ENCODE assay signal across 9 mouse cellular contexts in genomic region chr17:47596839-47597164, GRCm38 (mm10). TPM values are rescaled to one million over a fixed set of nuclear protein-coding genes. Genes with fewer than 3 reads are reported as not detected.
DNase-seq lines count a peak whose midpoint lies in the region; ATAC-seq and TF ChIP-seq lines count a peak whose summit lies in the region.
"Had no signal": no experiment of that assay in that cellular context is flagged by ENCODE, and none has a peak within 500 bp of the region (broad histone marks: within the 10 kb centered on the region; RNA-seq: fewer than 3 reads in every experiment).

No protein-coding gene starts in this region.

- H3K4me3 ChIP-seq in lung, postnatal 0 days (ENCODE audit: low read depth, low read length), result no peak overlapping the region
- H3K4me3 ChIP-seq in embryonic facial prominence, embryonic 15.5 days (replicated peaks), result peak overlapping the region; percentile 88
- H3K4me3 ChIP-seq in intestine, embryonic 16.5 days (ENCODE audit: low read length), result peak overlapping the region; percentile 95
- no peak overlapping the region for H3K4me3 ChIP-seq in neural tube, embryonic 12.5 days

- 0 out of 2 replicates have a peak, but pooled peaks cover 6% of the 10 kb centered on the region for H3K36me3 ChIP-seq in lung, postnatal 0 days (ENCODE audit: insufficient read depth, low read length)
- peaks cover 44% of the 10 kb centered on the region for H3K36me3 ChIP-seq in embryonic facial prominence, embryonic 15.5 days
- H3K36me3 ChIP-seq in intestine, embryonic 16.5 days (ENCODE audit: control insufficient read depth, insufficient read depth, low read length), result peaks cover 24% of the 10 kb centered on the region
- peaks cover 36% of the 10 kb centered on the region for H3K36me3 ChIP-seq in neural tube, embryonic 12.5 days

- H3K27me3 ChIP-seq in lung, postnatal 0 days (replicated peaks; ENCODE audit: insufficient read depth, low read length), result no peaks in the 10 kb centered on the region
- H3K27me3 ChIP-seq in embryonic facial prominence, embryonic 15.5 days, result no peaks in the 10 kb centered on the region
- H3K27me3 ChIP-seq in intestine, embryonic 16.5 days (replicated peaks; ENCODE audit: control insufficient read depth, insufficient read depth, low read length), result no peaks in the 10 kb centered on the region
- H3K27me3 ChIP-seq in neural tube, embryonic 12.5 days (replicated peaks), result no peaks in the 10 kb centered on the region

- DNase-seq in lung, postnatal 0 days (ENCODE audit: low spot score), result no peak
- no peak for DNase-seq in lung, adult 18-20 months
- DNase-seq in layer of hippocampus, adult 9-10 months (ENCODE audit: low spot score), result no peak
- DNase-seq in frontal cortex, postnatal 10 days (ENCODE audit: low spot score in 2 of 2), result no peak
- no peak for DNase-seq in layer of hippocampus, adult 9-11 months
- DNase-seq: gastrocnemius, postnatal 25 days had no signal

- H3K27ac ChIP-seq in lung, postnatal 0 days (ENCODE audit: low read length), result peak overlapping the region; percentile 94
- H3K27ac ChIP-seq in embryonic facial prominence, embryonic 15.5 days (replicated peaks), result peak overlapping the region; percentile 99
- peak overlapping the region; percentile 99 for H3K27ac ChIP-seq in intestine, embryonic 16.5 days (ENCODE audit: low read length)
- no peak overlapping the region for H3K27ac ChIP-seq in neural tube, embryonic 12.5 days

- no peak for TF ChIP-seq CTCF in lung, postnatal 0 days (IDR thresholded peaks at IDR 0.05)

- 44% methylated on average over 5 of the region's 5 CpGs for WGBS in lung, postnatal 0 days
- WGBS in embryonic facial prominence, embryonic 15.5 days, result 49% methylated on average over 5 of the region's 5 CpGs
- WGBS in intestine, embryonic 16.5 days, result 33% methylated on average over 5 of the region's 5 CpGs
- WGBS in neural tube, embryonic 12.5 days, result 81% methylated on average over 5 of the region's 5 CpGs

- 0 out of 2 replicates have a peak overlapping the region, but pooled peaks have one; percentile 6 for H3K9ac ChIP-seq in lung, postnatal 0 days (replicated peaks; ENCODE audit: low read depth)
- peak overlapping the region; percentile 54; the same call in 1 of the 2 replicates for H3K9ac ChIP-seq in embryonic facial prominence, embryonic 15.5 days
- peak overlapping the region; percentile 81 for H3K9ac ChIP-seq in intestine, embryonic 16.5 days (ENCODE audit: low read depth, low read length)
- H3K9ac ChIP-seq in neural tube, embryonic 12.5 days, result peak overlapping the region; percentile 75; the same call in 1 of the 2 replicates

- no peak for ATAC-seq in lung, postnatal 0 days
- ATAC-seq in embryonic facial prominence, embryonic 15.5 days (ENCODE audit: insufficient number of reproducible peaks, low FRiP score, low TSS enrichment, low read depth), result no peak
- no peak for ATAC-seq in intestine, embryonic 16.5 days
- ATAC-seq in neural tube, embryonic 12.5 days (ENCODE audit: low FRiP score, low read depth), result no peak

- H3K4me1 ChIP-seq in lung, postnatal 0 days (ENCODE audit: insufficient read depth, low read depth, low read length), result peaks cover 28% of the 10 kb centered on the region
- peaks cover 41% of the 10 kb centered on the region for H3K4me1 ChIP-seq in embryonic facial prominence, embryonic 15.5 days
- H3K4me1 ChIP-seq in intestine, embryonic 16.5 days (ENCODE audit: control insufficient read depth, insufficient read depth, low read length), result peaks cover 34% of the 10 kb centered on the region
- H3K4me1 ChIP-seq in neural tube, embryonic 12.5 days, result peaks cover 38% of the 10 kb centered on the region

- no peaks in the 10 kb centered on the region for H3K9me3 ChIP-seq in lung, postnatal 0 days (ENCODE audit: low read length)
- no peaks in the 10 kb centered on the region for H3K9me3 ChIP-seq in embryonic facial prominence, embryonic 15.5 days (replicated peaks)
- no peaks in the 10 kb centered on the region for H3K9me3 ChIP-seq in intestine, embryonic 16.5 days (ENCODE audit: control insufficient read depth, low read length)
- no peaks in the 10 kb centered on the region for H3K9me3 ChIP-seq in neural tube, embryonic 12.5 days

- TF ChIP-seq EP300 in lung, postnatal 0 days (IDR thresholded peaks at IDR 0.05), result no peak

- H3K4me2 ChIP-seq in lung, postnatal 0 days (replicated peaks; ENCODE audit: low read depth, low read length), result 0 out of 2 replicates have a peak overlapping the region, but pooled peaks have one; percentile 17
- H3K4me2 ChIP-seq in embryonic facial prominence, embryonic 15.5 days (replicated peaks), result peak overlapping the region; percentile 79
- H3K4me2 ChIP-seq in intestine, embryonic 16.5 days (ENCODE audit: low read depth, low read length), result peak overlapping the region; percentile 71
- H3K4me2 ChIP-seq in neural tube, embryonic 12.5 days (replicated peaks), result peak overlapping the region; percentile 91

RNA-seq across cellular contexts. Expression of gene Bysl, which starts 14.5 kb away (rescaled TPM):
- 9.9 and 10.4 TPM in 2 replicates for polyA plus RNA-seq in lung, postnatal 0 days (2015; fragmentation: Nextera tagmentation; extraction: Ambion mirVana)
- polyA plus RNA-seq in embryonic facial prominence, embryonic 15.5 days (2015; fragmentation: Nextera tagmentation; extraction: Ambion mirVana), result 23.9 and 24.6 TPM in 2 replicates
- 17.7 and 22.0 TPM in 2 replicates for polyA plus RNA-seq in intestine, embryonic 16.5 days (2015; fragmentation: Nextera tagmentation; extraction: Ambion mirVana)
- polyA plus RNA-seq in neural tube, embryonic 12.5 days (2016; fragmentation: Nextera tagmentation; extraction: Ambion mirVana), result 32.5 and 35.9 TPM in 2 replicates

RNA-seq across cellular contexts. Expression of gene Med20, which starts 14.6 kb away (rescaled TPM):
- 31.6 and 32.8 TPM in 2 replicates for polyA plus RNA-seq in lung, postnatal 0 days (2015; fragmentation: Nextera tagmentation; extraction: Ambion mirVana)
- 51.9 and 55.2 TPM in 2 replicates for polyA plus RNA-seq in embryonic facial prominence, embryonic 15.5 days (2015; fragmentation: Nextera tagmentation; extraction: Ambion mirVana)
- polyA plus RNA-seq in intestine, embryonic 16.5 days (2015; fragmentation: Nextera tagmentation; extraction: Ambion mirVana), result 40.4 and 41.4 TPM in 2 replicates
- 39.7 and 41.6 TPM in 2 replicates for polyA plus RNA-seq in neural tube, embryonic 12.5 days (2016; fragmentation: Nextera tagmentation; extraction: Ambion mirVana)

RNA-seq across cellular contexts. Expression of gene Gm20517, which starts 14.6 kb away (rescaled TPM):
- 0.64 and 1.4 TPM in 2 replicates for polyA plus RNA-seq in lung, postnatal 0 days (2015; fragmentation: Nextera tagmentation; extraction: Ambion mirVana)
- polyA plus RNA-seq in embryonic facial prominence, embryonic 15.5 days (2015; fragmentation: Nextera tagmentation; extraction: Ambion mirVana), result 1.6 TPM in 2 replicates
- 0.73 and 0.78 TPM in 2 replicates for polyA plus RNA-seq in intestine, embryonic 16.5 days (2015; fragmentation: Nextera tagmentation; extraction: Ambion mirVana)
- 2.0 and 2.4 TPM in 2 replicates for polyA plus RNA-seq in neural tube, embryonic 12.5 days (2016; fragmentation: Nextera tagmentation; extraction: Ambion mirVana)

RNA-seq across cellular contexts. Expression of gene Usp49, which starts 33.7 kb away (rescaled TPM):
- 3.3 and 4.1 TPM in 2 replicates for polyA plus RNA-seq in lung, postnatal 0 days (2015; fragmentation: Nextera tagmentation; extraction: Ambion mirVana)
- polyA plus RNA-seq in embryonic facial prominence, embryonic 15.5 days (2015; fragmentation: Nextera tagmentation; extraction: Ambion mirVana), result 4.4 and 5.2 TPM in 2 replicates
- polyA plus RNA-seq in intestine, embryonic 16.5 days (2015; fragmentation: Nextera tagmentation; extraction: Ambion mirVana), result 3.8 and 4.2 TPM in 2 replicates
- 10.4 and 12.5 TPM in 2 replicates for polyA plus RNA-seq in neural tube, embryonic 12.5 days (2016; fragmentation: Nextera tagmentation; extraction: Ambion mirVana)

Comparison
In these comparisons a context has a peak if more than half of its experiments do, and no peak if none do; other contexts are left out.
1. H3K4me2 ChIP-seq: peak in every context shown above with its lines; median percentile 91 in neural tube, embryonic 12.5 days; 79 in embryonic facial prominence, embryonic 15.5 days; 71 in intestine, embryonic 16.5 days; 17 in lung, postnatal 0 days.
2. H3K4me3 ChIP-seq: peak in embryonic facial prominence, embryonic 15.5 days (single experiment) and intestine, embryonic 16.5 days (single experiment); none in lung, postnatal 0 days (single experiment) and neural tube, embryonic 12.5 days (single experiment).
3. H3K9ac ChIP-seq: peak in every context shown above with its lines; median percentile 81 in intestine, embryonic 16.5 days; 75 in neural tube, embryonic 12.5 days; 54 in embryonic facial prominence, embryonic 15.5 days; 6 in lung, postnatal 0 days.